Mouse (Mus musculus): ENCODE measurements around the gene 9330182L06Rik.

Gene 9330182L06Rik

GRCm38 (mm10) chr5:9361982-9362661, 96.2 kb downstream of the 9330182L06Rik start:
- DNase-seq (ENCODE audit: low read depth, low spot score), result no peak

GRCm38 (mm10) chr5:9364937-9365336, 99.0 kb downstream of the 9330182L06Rik start:
- no peak for DNase-seq (ENCODE audit: low read depth, low spot score)

GRCm38 (mm10) chr5:9367920-9368692, 102.2 kb downstream of the 9330182L06Rik start:
- DNase-seq (ENCODE audit: low read depth, low spot score), result no peak

DNA sequence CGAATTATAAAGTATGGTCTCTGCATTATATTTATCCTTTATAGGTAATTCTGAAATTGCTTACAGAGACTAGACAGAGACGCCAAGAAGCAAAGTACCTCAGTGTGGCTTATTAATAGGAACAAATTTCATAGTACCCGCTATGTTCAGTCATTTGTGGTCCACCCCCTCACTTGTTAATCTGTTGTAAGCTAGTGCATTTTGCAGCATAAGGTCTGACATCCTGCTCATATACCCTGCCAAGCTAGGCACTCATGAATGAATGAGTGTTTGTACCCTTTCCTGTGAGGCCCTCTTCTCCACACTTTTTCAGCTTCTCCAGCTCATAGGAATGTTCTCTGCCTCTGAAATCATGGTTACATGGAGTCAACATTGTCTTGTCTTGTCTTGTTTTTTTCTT, 105.2 kb downstream of the 9330182L06Rik start:
- DNase-seq (ENCODE audit: low read depth, low spot score), result no peak

GRCm38 (mm10) chr5:9373341-9373740, 107.4 kb downstream of the 9330182L06Rik start:
- DNase-seq (ENCODE audit: low read depth, low spot score), result no peak

DNA sequence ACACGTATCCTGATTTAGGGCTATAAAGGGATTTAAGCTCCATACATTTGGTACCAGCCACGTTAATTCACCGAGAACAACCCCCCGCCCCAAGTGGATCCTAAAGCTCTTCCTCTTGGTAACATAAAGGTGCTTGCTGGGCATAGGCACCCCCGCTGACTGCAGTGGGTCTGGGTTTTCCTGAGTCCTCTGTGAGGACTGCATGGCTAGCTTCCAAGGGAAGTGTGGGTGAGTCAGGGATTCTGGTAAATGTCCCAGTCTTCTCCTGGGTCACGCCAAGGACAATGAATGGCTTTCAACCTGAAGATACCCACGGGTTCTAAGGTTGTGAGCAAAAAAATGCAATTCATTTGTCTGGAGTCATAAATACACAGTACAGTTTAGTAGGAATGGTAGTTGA, 124.0 kb downstream of the 9330182L06Rik start:
- no peak for DNase-seq (ENCODE audit: low read depth, low spot score)

DNA sequence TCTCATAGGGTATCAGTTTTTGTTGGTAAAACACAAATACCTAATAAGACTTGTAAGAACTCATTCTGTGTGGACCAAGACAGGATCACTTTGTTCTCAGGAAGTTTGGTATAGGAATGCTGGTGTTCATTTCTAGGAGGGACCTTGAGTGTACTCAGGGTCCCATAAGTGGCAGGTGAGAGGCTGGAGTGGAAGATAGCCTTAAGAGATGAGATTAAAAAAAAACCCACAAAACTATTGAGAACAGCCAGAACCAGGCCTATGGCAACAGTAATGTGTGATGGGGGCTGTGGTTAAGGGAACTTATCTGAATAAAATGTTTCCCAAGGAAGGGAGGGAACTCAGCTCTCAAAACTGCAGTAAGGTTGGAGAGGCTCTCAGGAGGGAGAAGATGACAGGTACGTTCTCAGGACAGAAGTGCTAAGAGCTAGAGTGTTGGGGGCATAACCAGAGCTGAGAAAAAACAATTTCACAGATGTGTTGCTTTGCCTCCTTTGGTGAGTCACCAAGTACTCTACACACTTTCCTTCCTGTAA, 126.0 kb downstream of the 9330182L06Rik start:
- no peak for DNase-seq (ENCODE audit: low read depth, low spot score)

GRCm38 (mm10) chr5:9417098-9417497, 151.2 kb downstream of the 9330182L06Rik start:
- DNase-seq (ENCODE audit: low read depth, low spot score), result no peak

DNA sequence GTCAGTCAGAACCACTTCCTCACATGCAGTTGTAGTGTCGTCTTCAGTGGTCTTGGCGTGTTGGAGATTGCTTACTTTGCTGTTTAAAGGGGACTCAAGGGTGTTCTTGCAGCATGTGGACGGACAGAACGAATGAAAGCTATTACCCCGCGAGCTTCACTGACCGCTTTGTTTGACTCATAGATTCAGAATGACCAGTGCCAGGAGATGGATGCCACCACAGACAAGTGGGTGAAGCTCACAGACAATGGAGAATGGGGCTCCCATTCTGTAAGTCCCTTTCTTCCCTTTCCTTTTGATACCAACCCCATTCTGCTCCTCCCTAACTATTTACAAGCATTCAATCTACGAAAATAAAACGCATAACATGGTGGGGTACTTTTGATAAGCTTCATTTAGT, 151.9 kb downstream of the 9330182L06Rik start:
- DNase-seq (ENCODE audit: low read depth, low spot score), result no peak

DNA sequence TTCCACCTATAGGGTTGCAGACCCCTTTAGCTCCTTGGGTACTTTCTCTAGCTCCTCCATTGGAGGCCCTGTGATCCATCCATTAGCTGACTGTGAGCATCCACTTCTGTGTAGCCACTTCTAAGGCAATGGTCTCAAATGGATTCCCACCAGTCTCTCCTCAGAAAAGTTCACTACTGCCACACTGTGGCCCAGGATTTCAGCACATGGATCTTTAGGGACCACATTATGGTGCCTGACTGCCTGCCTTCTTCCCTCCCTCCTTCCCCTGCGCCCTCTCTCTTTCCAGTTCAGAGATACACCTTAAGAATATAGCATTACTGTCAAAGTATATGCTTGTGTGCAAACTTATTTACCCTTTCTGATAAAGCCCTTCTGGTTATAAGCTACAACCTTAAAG, 154.0 kb downstream of the 9330182L06Rik start:
- no peak for DNase-seq (ENCODE audit: low read depth, low spot score)

DNA sequence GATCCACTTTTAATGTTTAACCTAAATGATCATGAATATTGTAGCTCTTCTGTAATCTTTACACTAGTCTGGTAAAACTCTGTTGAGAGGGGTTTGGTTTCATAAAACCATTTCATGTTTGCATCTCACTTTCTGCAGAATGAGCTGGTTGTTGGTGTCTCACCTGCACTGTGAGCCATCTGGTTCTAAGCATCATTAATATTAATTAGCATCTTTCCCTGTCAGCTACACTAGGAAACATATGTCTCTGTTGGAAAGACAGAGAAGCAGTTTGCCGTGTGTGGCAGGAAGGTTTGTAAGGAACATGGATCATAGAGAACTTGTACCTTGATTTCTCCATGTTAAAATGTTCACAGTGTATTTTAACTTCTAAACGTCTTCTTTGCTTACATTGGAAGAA, 158.5 kb downstream of the 9330182L06Rik start:
- no peak for DNase-seq (ENCODE audit: low read depth, low spot score)

- no peak for DNase-seq (ENCODE audit: low read depth, low spot score)
Measured at GRCm38 (mm10) chr5:9427165-9427564, 161.2 kb downstream of the 9330182L06Rik start.

GRCm38 (mm10) chr5:9427581-9428241, 161.8 kb downstream of the 9330182L06Rik start:
- peak; percentile 23 for DNase-seq (ENCODE audit: low read depth, low spot score)

GRCm38 (mm10) chr5:9428728-9429127, 162.8 kb downstream of the 9330182L06Rik start:
- no peak for DNase-seq (ENCODE audit: low read depth, low spot score)

DNA sequence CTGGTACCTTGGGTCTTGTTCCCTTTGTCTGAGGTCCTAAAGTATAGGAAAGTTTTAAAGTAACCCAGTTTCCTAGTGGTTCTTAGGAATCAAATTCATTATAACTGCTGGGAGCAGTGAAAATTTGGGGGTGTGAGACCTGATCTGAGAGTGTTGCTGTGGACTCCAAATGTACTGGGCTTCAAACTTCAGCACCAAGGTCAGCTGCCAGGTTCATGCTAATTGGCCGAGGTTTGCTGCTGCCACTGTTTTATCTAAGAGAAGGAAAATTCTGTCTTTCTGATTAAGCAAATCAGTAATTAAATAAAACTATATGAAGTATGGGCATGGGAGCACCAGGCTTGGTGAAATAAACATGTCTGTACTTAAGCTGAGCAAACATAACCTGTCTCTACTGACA, 180.2 kb downstream of the 9330182L06Rik start:
- DNase-seq (ENCODE audit: low read depth, low spot score), result peak; percentile 53

DNA sequence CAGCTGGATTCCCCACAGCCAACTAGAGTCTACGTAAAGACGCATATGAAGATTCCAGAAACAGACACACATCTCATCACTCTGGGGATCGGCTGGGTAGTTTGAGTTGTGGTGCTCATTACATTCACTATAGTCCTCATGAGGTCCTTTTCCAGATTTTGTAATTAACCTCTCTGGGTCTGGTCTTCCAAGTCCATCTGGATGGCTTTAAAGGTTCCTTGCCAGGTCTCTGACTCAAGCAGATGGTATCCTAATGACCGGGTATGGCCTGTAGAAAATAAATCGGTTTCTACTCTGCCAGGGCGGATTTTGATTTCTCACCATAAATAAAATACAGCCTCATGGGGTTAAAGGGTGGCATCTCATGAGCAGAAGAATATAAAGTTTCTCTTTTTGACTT, 183.0 kb downstream of the 9330182L06Rik start:
- no peak for DNase-seq (ENCODE audit: low read depth, low spot score)

- no peak for DNase-seq (ENCODE audit: low read depth, low spot score)
Measured at GRCm38 (mm10) chr5:9449570-9449969, 183.7 kb downstream of the 9330182L06Rik start.

GRCm38 (mm10) chr5:9453298-9453697, 187.4 kb downstream of the 9330182L06Rik start:
- no peak for DNase-seq (ENCODE audit: low read depth, low spot score)

GRCm38 (mm10) chr5:9477587-9477986, 211.7 kb downstream of the 9330182L06Rik start:
- DNase-seq (ENCODE audit: low read depth, low spot score), result no peak

- no peak for DNase-seq (ENCODE audit: low read depth, low spot score)
Measured at GRCm38 (mm10) chr5:9495456-9495855, 229.5 kb downstream of the 9330182L06Rik start.

- DNase-seq (ENCODE audit: low read depth, low spot score), result no peak
Measured at GRCm38 (mm10) chr5:9497235-9497634, 231.3 kb downstream of the 9330182L06Rik start.

- DNase-seq (ENCODE audit: low read depth, low spot score), result no peak
Measured at GRCm38 (mm10) chr5:9511027-9511426, 245.1 kb downstream of the 9330182L06Rik start.
